Mouse (Mus musculus): ENCODE data around the gene Bdnf. TPM values are rescaled to one million over a fixed set of nuclear protein-coding genes. Genes with fewer than 3 reads are reported as not detected.

The Bdnf gene
- polyA plus RNA-seq, 1 experiment from 2014 or later = 3.6 TPM

DNA sequence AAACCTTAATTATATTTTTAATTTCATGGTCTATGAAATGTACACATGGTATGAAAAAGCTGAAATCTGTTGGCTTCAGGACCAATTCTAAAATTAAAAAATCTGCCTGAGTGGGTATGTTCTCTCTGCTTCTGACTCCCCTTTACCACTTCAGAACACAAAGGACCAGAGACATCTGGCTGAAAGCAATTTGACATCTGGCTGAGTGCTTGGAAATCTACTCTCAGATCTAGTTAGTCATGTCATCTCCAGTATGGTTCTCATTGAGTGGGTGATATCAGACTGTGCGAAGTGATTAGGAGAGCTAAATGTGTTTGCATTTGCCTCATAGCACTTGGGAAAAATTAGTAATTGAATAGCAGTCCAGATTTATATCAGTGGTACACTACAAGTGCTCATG lies 36.5 kb downstream of the Bdnf start:
- Histone ChIP-seq H3K4me3 (no peak overlapping the region), H3K27ac (no peak overlapping the region), H3K27me3 (no peaks in the 10 kb centered on the region), H3K4me1 (replicated peaks) (no peaks in the 10 kb centered on the region), H3K9me3 (no peaks in the 10 kb centered on the region), H3K9ac (no peak overlapping the region), H3K4me2 (no peak overlapping the region), H3K36me3 (no peaks in the 10 kb centered on the region)
- ATAC-seq (ENCODE audit: low FRiP score) = no peak
- WGBS = 86% methylated on average over 1 of the region's 1 CpGs

DNA sequence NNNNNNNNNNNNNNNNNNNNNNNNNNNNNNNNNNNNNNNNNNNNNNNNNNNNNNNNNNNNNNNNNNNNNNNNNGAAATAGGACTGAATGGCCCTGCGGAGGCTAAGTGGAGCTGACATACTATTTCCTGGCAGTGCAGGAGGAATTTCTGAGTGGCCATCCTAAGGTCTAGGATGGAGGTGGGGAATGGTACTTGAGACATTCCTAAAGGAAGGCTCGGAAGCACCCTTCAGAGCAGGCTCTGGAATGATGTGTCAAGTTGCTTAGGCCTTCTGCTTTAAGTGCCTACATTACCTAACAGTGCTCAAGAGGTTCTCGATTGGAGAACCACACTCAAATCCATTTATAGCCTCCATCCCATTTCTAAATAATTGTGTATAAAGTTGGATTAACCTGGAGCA lies 50.8 kb downstream of the Bdnf start:
- no peak overlapping the region for H3K4me2 ChIP-seq
- no peaks in the 10 kb centered on the region for H3K9me3 ChIP-seq
- H3K27ac ChIP-seq = no peak overlapping the region
- 90% methylated on average over 3 of the region's 3 CpGs for WGBS
- H3K4me3 ChIP-seq = no peak overlapping the region
- no peak overlapping the region for H3K9ac ChIP-seq
- ATAC-seq (ENCODE audit: low FRiP score) = no peak
- H3K27me3 ChIP-seq = no peaks in the 10 kb centered on the region
- H3K4me1 ChIP-seq (replicated peaks) = no peaks in the 10 kb centered on the region
- H3K36me3 ChIP-seq = peaks cover 6% of the 10 kb centered on the region; the same call in 1 of the 2 replicates

DNA sequence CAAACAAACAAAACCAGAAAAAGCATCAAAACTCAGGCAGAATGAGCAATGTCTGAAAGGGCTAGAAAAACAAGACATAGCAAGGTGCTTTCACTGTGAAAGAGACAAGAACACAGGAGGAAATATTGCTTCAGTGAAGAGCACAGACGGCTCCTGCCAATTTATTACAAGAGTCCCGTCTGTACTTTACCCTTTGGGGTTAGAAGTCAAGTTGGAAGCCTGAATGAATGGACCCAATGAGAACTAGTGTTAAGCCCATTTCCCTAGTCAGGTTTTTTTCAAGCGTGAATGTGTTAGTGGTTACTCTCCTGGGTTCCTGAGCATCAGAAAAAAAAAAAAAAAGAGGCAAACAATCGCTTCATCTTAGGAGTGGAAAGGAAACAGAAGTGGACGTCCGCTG lies 51.3 kb downstream of the Bdnf start:
- Histone ChIP-seq H3K4me2 (no peak overlapping the region), H3K9ac (no peak overlapping the region), H3K27me3 (no peaks in the 10 kb centered on the region), H3K36me3 (peaks cover 6% of the 10 kb centered on the region; the same call in 1 of the 2 replicates), H3K9me3 (no peaks in the 10 kb centered on the region), H3K4me3 (no peak overlapping the region), H3K4me1 (replicated peaks) (no peaks in the 10 kb centered on the region), H3K27ac (no peak overlapping the region)
- ATAC-seq (ENCODE audit: low FRiP score) = no peak
- 66% methylated on average over 6 of the region's 6 CpGs for WGBS

DNA sequence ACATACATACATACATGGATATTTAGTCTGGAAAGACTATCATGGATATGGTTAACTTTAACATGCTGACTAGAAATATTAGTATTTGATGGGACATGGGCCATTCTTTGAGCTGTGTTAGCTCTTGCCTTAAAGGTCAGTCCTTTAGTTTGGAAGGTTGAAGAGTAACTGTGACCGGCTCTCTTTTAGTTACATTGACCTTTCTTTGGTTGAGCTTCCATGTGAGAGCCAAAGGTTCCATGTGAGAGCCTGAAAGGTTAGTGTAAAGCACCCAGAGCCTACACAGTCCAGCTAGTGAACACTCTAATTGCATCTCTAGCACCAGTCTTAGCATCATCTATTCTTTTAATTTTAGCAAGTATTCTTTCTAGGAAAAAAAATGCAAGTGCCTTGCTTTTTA lies 54.7 kb downstream of the Bdnf start:
- no peaks in the 10 kb centered on the region for H3K4me1 ChIP-seq (replicated peaks)
- ATAC-seq (ENCODE audit: low FRiP score) = no peak
- H3K4me2 ChIP-seq = no peak overlapping the region
- H3K27me3 ChIP-seq = no peaks in the 10 kb centered on the region
- H3K4me3 ChIP-seq = no peak overlapping the region
- WGBS = 97% methylated on average over 1 of the region's 1 CpGs
- H3K27ac ChIP-seq = no peak overlapping the region
- H3K9me3 ChIP-seq = no peaks in the 10 kb centered on the region
- H3K9ac ChIP-seq = no peak overlapping the region
- no peaks in the 10 kb centered on the region for H3K36me3 ChIP-seq

DNA sequence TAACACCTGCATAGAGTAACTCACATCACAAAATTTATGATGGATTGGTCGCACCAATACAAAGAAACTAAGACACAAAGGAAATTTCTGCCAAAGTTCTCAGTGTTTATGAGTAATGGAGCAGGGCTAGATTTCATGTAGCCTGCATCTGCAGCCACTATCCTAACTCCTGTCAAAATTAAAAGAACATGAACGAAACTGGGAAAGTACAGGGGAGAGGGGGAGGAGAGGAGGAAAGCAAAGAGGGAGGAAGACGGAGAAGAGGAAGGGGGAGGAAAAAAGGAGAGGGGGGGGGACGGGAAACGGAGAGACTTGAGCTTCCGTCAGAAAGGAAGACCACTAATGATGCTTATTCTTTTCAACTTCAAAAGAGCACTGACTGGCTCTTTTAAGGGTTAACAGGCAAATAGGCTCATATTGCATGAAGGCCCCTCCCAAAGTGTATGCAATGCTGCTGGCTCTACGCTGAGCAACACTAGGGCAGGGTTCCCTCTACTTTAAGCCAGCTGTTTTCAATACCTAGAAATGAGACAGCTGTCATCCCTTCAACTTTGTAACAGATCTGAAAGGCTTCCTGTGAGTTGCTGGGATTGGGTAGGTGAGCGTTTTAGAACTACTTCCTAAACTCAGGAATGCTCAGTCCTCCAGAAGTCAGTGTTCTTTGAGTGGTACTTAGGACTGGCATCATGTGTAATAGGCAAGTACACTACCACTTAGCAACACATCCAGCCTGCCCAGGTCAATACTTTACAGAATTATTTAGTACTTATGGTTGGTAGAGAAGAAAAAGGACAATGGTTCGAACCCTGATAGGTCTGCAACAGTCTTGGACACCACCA lies 58.9 kb downstream of the Bdnf start:
- Histone ChIP-seq H3K9me3 (no peaks in the 10 kb centered on the region), H3K4me2 (no peak overlapping the region), H3K27me3 (no peaks in the 10 kb centered on the region), H3K27ac (no peak overlapping the region), H3K4me3 (no peak overlapping the region), H3K9ac (no peak overlapping the region), H3K36me3 (no peaks in the 10 kb centered on the region), H3K4me1 (replicated peaks) (no peaks in the 10 kb centered on the region)
- WGBS = 68% methylated on average over 9 of the region's 9 CpGs
- ATAC-seq (ENCODE audit: low FRiP score) = no peak

DNA sequence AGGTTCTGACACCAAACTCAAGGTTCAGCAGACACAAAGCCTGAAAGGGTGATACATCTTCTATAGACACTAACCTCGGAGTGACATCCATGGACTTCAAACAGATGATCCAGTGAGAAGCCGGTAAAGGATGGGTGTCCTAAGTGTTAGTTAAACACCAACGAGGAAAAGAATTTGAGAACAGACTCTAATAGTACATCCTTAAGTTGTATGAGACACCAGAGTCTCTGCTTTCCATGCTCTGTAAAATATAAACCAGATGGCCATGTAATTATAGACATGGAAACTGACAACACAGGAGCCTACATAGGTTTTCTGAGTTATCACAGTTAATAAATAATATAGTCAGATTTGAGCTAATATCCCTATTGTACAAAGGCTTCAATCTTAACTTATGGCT lies 59.7 kb downstream of the Bdnf start:
- Histone ChIP-seq H3K36me3 (no peaks in the 10 kb centered on the region), H3K4me2 (no peak overlapping the region), H3K4me1 (replicated peaks) (no peaks in the 10 kb centered on the region), H3K27me3 (no peaks in the 10 kb centered on the region), H3K9ac (no peak overlapping the region), H3K9me3 (no peaks in the 10 kb centered on the region), H3K27ac (no peak overlapping the region), H3K4me3 (no peak overlapping the region)
- ATAC-seq (ENCODE audit: low FRiP score) = no peak
- 92% methylated on average over 3 of the region's 3 CpGs for WGBS

DNA sequence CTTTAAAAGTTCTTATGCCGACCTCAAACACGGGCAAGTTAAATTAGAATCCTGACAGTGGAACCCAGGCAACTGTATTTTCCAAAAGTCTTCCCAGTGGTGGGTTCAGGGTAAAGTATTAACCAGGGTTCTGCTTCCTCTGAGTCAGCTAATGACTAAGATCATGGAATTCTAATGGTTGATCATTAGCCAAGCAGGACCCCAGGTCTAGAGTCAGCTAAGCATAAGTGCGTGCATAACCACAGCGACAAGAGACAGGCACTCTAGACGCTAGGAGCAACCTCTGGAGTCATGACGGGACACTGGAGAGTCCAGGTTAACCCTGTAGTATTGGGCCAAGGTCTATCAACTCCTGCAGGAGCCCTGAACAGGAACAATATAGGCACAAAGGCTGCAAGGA lies 60.2 kb downstream of the Bdnf start:
- Histone ChIP-seq H3K27me3 (no peaks in the 10 kb centered on the region), H3K9ac (no peak overlapping the region), H3K9me3 (no peaks in the 10 kb centered on the region), H3K4me2 (no peak overlapping the region), H3K4me3 (no peak overlapping the region), H3K27ac (no peak overlapping the region), H3K4me1 (replicated peaks) (no peaks in the 10 kb centered on the region), H3K36me3 (no peaks in the 10 kb centered on the region)
- WGBS = 87% methylated on average over 6 of the region's 6 CpGs
- no peak for ATAC-seq (ENCODE audit: low FRiP score)

DNA sequence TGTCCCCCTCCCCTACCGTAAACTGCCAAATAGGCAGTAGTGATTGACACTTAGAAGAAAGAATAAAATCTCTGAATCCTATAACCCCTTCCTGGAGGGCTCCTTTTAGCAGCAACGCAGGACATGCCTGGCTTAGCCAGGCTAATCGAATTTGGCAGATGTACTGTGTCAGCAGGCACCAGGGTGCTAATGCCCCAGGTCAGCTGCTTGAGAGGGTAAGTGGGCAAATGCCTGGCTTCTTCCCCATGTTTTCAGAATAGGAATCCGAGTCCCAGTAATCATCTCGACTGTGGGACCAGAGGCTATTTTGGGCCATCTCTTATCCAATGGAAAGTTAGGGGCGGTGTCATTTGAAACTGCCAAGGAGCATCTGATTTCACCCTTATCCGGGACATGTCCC lies 60.8 kb downstream of the Bdnf start:
- H3K4me2 ChIP-seq = no peak overlapping the region
- no peak overlapping the region for H3K27ac ChIP-seq
- WGBS = 72% methylated on average over 7 of the region's 7 CpGs
- H3K4me1 ChIP-seq (replicated peaks) = no peaks in the 10 kb centered on the region
- no peak overlapping the region for H3K4me3 ChIP-seq
- H3K27me3 ChIP-seq = no peaks in the 10 kb centered on the region
- ATAC-seq (ENCODE audit: low FRiP score) = no peak
- no peaks in the 10 kb centered on the region for H3K9me3 ChIP-seq
- no peak overlapping the region for H3K9ac ChIP-seq
- H3K36me3 ChIP-seq = no peaks in the 10 kb centered on the region

DNA sequence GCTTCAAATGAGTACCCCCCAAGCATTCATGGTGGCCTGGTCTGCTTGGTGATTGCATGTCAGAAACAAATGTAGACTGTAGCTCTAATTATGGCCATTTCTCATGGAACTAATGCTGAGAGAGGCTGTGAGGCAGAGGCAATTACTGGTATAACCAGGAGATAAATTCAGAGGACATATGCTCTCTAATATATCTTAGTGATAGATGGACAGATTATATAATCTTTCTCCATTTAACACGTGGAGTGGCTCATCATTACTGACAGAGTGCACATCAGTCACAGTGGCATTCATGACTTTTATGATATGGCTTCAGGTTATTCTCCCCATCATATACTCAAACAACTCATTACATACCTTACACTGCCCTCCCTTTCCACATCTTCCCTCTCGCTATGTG lies 61.8 kb downstream of the Bdnf start:
- no peak overlapping the region for H3K27ac ChIP-seq
- H3K36me3 ChIP-seq = no peaks in the 10 kb centered on the region
- H3K4me2 ChIP-seq = no peak overlapping the region
- no peak; the same call in 1 of the 2 replicates for ATAC-seq (ENCODE audit: low FRiP score)
- no peaks in the 10 kb centered on the region for H3K9me3 ChIP-seq
- H3K9ac ChIP-seq = no peak overlapping the region
- no peaks in the 10 kb centered on the region for H3K27me3 ChIP-seq
- no peaks in the 10 kb centered on the region for H3K4me1 ChIP-seq (replicated peaks)
- WGBS = 71% methylated on average over 2 of the region's 2 CpGs
- H3K4me3 ChIP-seq = no peak overlapping the region

DNA sequence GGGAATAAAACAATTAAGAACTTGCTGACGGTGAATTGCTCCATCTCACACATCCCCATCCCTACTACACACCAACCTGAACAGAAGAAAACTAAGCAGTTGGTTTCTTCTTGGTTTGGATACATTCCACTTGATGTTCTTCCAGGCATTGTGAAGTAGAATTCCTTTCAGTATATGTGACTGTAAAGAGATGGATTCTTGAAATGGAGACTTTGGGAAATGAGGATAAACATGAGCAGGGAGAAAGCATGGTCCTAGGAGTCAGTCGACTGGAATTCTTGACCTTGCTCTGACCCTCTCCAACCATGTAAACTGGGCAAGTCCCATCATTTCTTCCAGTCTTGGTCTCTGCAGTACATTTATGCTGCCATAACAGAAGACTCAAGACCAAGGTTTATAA lies 63.8 kb downstream of the Bdnf start:
- Histone ChIP-seq H3K27ac (no peak overlapping the region), H3K36me3 (no peaks in the 10 kb centered on the region), H3K27me3 (no peaks in the 10 kb centered on the region), H3K4me2 (no peak overlapping the region), H3K4me3 (no peak overlapping the region), H3K9ac (no peak overlapping the region), H3K4me1 (replicated peaks) (peaks cover 4% of the 10 kb centered on the region; the same call in 1 of the 2 replicates), H3K9me3 (no peaks in the 10 kb centered on the region)
- no peak for ATAC-seq (ENCODE audit: low FRiP score)
- 81% methylated on average over 2 of the region's 2 CpGs for WGBS

DNA sequence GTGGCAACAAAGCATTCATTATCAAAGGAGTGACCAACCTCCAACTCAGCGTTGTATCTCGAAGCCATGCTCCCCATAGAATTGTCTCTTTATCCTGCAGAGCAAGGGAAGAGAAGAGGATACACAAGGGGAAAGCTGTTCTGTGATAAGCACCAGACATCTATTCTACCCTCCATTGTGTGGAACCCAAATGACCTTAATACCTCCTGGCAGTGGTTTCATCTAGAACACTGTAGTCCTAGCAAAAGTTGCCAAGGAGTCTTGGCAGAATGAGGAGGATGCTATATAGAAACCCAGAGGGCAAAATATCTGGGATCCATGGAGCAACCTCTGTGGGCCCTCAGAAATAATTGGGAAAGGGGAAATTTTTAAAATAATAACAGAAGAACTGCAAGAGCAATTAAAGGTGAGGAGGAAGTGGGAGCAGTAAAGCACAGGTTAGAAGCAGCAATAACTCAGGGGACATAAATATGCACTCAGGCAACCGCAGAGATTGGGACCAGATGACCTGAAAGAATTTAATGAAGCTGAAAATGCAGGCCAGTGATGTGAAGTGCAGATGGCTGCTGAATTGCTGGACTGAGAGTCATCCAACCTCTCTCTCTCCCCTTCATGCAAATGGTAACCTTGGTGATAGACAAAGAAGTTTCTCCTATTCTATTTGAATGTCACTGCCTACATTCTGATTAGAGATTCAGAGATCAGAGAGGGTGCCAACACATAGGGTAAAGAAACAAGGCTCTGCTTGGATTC lies 68.9 kb downstream of the Bdnf start:
- no peaks in the 10 kb centered on the region for H3K36me3 ChIP-seq
- no peak overlapping the region for H3K27ac ChIP-seq
- peak; percentile 72 for ATAC-seq (ENCODE audit: low FRiP score)
- no peaks in the 10 kb centered on the region for H3K27me3 ChIP-seq
- H3K4me2 ChIP-seq = no peak overlapping the region
- peaks cover 11% of the 10 kb centered on the region; the same call in 1 of the 2 replicates for H3K4me1 ChIP-seq (replicated peaks)
- WGBS = 44% methylated on average over 3 of the region's 3 CpGs
- no peaks in the 10 kb centered on the region for H3K9me3 ChIP-seq
- no peak overlapping the region for H3K9ac ChIP-seq
- no peak overlapping the region for H3K4me3 ChIP-seq

DNA sequence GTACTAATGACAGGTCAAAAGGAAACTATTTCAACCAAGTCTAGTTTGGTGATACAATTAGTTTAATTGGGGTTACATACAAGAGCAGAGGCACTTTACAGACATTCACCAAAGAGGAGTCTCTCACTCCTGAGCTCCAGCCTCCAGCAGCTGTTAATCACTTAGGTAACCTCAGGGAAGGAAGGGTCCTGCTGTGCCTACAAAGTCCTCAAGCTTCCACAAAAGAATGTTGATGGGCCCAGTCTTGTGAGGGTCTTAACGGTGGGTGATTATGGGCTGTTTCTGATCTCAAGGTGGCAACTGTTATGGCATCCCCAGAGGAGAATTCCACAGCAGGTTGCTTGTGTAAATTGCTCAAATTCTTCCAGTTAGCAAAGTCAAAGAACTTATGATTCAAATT lies 71.7 kb downstream of the Bdnf start:
- WGBS = 14% methylated on average over 1 of the region's 1 CpGs
- H3K4me3 ChIP-seq = no peak overlapping the region

DNA sequence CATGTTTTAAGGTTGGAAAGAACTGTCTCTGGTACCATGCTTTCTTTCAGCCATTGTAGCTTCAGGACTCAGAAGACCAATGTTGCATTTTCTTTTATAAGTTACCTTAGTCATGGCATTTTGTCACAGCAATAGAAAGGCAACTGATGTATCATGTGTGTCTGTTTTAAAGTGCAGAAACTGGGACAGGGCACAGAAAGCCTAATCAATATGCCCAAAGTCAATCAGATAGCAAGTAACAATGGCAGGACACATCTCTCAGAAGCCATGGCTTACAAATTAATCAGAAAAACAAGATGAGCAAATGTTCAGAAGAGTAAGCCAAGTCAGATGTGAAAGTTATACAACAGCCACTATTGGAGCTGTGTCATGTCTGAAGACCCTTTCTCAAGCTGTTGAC lies 73.9 kb downstream of the Bdnf start:
- Histone ChIP-seq H3K9me3 (no peaks in the 10 kb centered on the region), H3K36me3 (no peaks in the 10 kb centered on the region), H3K9ac (no peak overlapping the region), H3K4me1 (replicated peaks) (peaks cover 6% of the 10 kb centered on the region; the same call in 1 of the 2 replicates), H3K27ac (no peak overlapping the region), H3K27me3 (no peaks in the 10 kb centered on the region), H3K4me3 (no peak overlapping the region), H3K4me2 (no peak overlapping the region)
- ATAC-seq (ENCODE audit: low FRiP score) = no peak

More for the DNA sequence above, 71.7 kb downstream of the Bdnf start:
- no peak overlapping the region for H3K27ac ChIP-seq
- no peaks in the 10 kb centered on the region for H3K36me3 ChIP-seq
- no peak for ATAC-seq (ENCODE audit: low FRiP score)
- no peaks in the 10 kb centered on the region for H3K27me3 ChIP-seq
- H3K4me2 ChIP-seq = no peak overlapping the region
- peaks cover 11% of the 10 kb centered on the region; the same call in 1 of the 2 replicates for H3K4me1 ChIP-seq (replicated peaks)
- H3K9ac ChIP-seq = no peak overlapping the region
- H3K9me3 ChIP-seq = no peaks in the 10 kb centered on the region

All from hindbrain, embryonic 13.5 days (tissue).